Mouse (Mus musculus) ES-Bruce4 (cell line): ENCODE results near the gene Shroom3. TPM values are rescaled to one million over a fixed set of nuclear protein-coding genes. Genes with fewer than 3 reads are reported as not detected.

Source experiments
- H3K27ac ChIP-seq: 2 replicates; pipeline ENCODE4 v1.5.1; 2012; ENCODE audit warnings: low read length, inconsistent platforms; ENCODE audit not compliant: insufficient read depth
- H3K27me3 ChIP-seq: 2 replicates; pipeline ENCODE4 v1.6.1; 2012; ENCODE audit warnings: mild to moderate bottlenecking, low read length, inconsistent platforms; ENCODE audit not compliant: control insufficient read depth, poor library complexity, insufficient read depth, severe bottlenecking
- H3K36me3 ChIP-seq: 2 replicates; pipeline ENCODE4 v1.6.1; 2012; ENCODE audit warnings: inconsistent platforms, mild to moderate bottlenecking, low read length, moderate library complexity; ENCODE audit not compliant: control insufficient read depth, poor library complexity, insufficient read depth, severe bottlenecking
- H3K4me1 ChIP-seq: one replicate; pipeline ENCODE4 v1.8.1; 2011; ENCODE audit warnings: low read length; ENCODE audit not compliant: control insufficient read depth, insufficient read depth
- H3K4me3 ChIP-seq: 2 replicates; pipeline ENCODE4 v1.5.1; 2011; ENCODE audit warnings: low read depth, mild to moderate bottlenecking, low read length
- H3K9ac ChIP-seq: 2 replicates; pipeline ENCODE4 v1.6.1; 2012; ENCODE audit warnings: low read depth, mild to moderate bottlenecking, inconsistent platforms; ENCODE audit not compliant: poor library complexity, severe bottlenecking
- H3K9me3 ChIP-seq: replicated peaks from 2 replicates; pipeline ENCODE4 v1.6.1; 2012; ENCODE audit warnings: mild to moderate bottlenecking, low read length, inconsistent platforms; ENCODE audit not compliant: control insufficient read depth, poor library complexity, insufficient read depth, severe bottlenecking
- CTCF ChIP-seq: IDR thresholded peaks from one replicate; pipeline ENCODE4 v1.8.1; 2011; ENCODE audit warnings: low read depth, low read length
- EP300 ChIP-seq: IDR thresholded peaks from 2 replicates; pipeline ENCODE4 v1.6.1; 2011; ENCODE audit warnings: low read depth, low read length; ENCODE audit not compliant: insufficient read depth
- POLR2A ChIP-seq: IDR thresholded peaks from one replicate; pipeline ENCODE4 v1.8.1; 2011; ENCODE audit warnings: low read length; ENCODE audit not compliant: insufficient read depth
- polyA plus RNA-seq: library from polyadenylated mRNA; stranded (reverse); fragments of >200 nt; gene quantifications from 2 replicates; pipeline ENCODE4 v1.2.4, GENCODE M21; 2011; ENCODE audit warnings: low read depth; ENCODE audit not compliant: missing spikeins, insufficient read depth, insufficient read length

The Shroom3 gene
- polyA plus RNA-seq, 1 experiment = 49.1 TPM

- TF ChIP-seq EP300 (no peak), POLR2A (no peak), CTCF (no peak)
- Histone ChIP-seq H3K27me3 (no peaks in the 10 kb centered on the region), H3K36me3 (no peaks in the 10 kb centered on the region), H3K4me3 (no peak overlapping the region), H3K27ac (no peak overlapping the region), H3K9ac (no peak overlapping the region), H3K4me1 (no peaks in the 10 kb centered on the region), H3K9me3 (no peaks in the 10 kb centered on the region; the same call in 1 of the 2 replicates)
Observed at GRCm38 (mm10) chr5:92692206-92693007, 9.2 kb downstream of the Shroom3 start.

- no peaks in the 10 kb centered on the region for H3K27me3 ChIP-seq
- no peak overlapping the region for H3K4me3 ChIP-seq
- H3K9me3 ChIP-seq = no peaks in the 10 kb centered on the region; the same call in 1 of the 2 replicates
- no peaks in the 10 kb centered on the region for H3K4me1 ChIP-seq
- H3K36me3 ChIP-seq = no peaks in the 10 kb centered on the region
- TF ChIP-seq POLR2A (no peak), CTCF (peak; percentile 26), EP300 (no peak)
- H3K27ac ChIP-seq = no peak overlapping the region
- no peak overlapping the region for H3K9ac ChIP-seq
Observed at GRCm38 (mm10) chr5:92693744-92694143, 10.5 kb downstream of the Shroom3 start.

GRCm38 (mm10) chr5:92694316-92694995 is 11.2 kb downstream of the Shroom3 start:
- Histone ChIP-seq H3K27me3 (no peaks in the 10 kb centered on the region), H3K4me1 (peaks cover 2% of the 10 kb centered on the region), H3K9me3 (no peaks in the 10 kb centered on the region; the same call in 1 of the 2 replicates), H3K4me3 (no peak overlapping the region), H3K36me3 (no peaks in the 10 kb centered on the region), H3K27ac (no peak overlapping the region), H3K9ac (no peak overlapping the region)
- no peak for TF ChIP-seq EP300
- no peak for TF ChIP-seq CTCF
- TF ChIP-seq POLR2A = no peak

GRCm38 (mm10) chr5:92698131-92698836 is 15.0 kb downstream of the Shroom3 start:
- no peak overlapping the region for H3K4me3 ChIP-seq
- peak overlapping the region; percentile 66; the same call in 1 of the 2 replicates for H3K27ac ChIP-seq
- peaks cover 2% of the 10 kb centered on the region for H3K4me1 ChIP-seq
- no peaks in the 10 kb centered on the region for H3K36me3 ChIP-seq
- H3K9me3 ChIP-seq = no peaks in the 10 kb centered on the region; the same call in 1 of the 2 replicates
- no peak for TF ChIP-seq POLR2A
- TF ChIP-seq EP300 = no peak
- no peak for TF ChIP-seq CTCF
- no peaks in the 10 kb centered on the region for H3K27me3 ChIP-seq
- H3K9ac ChIP-seq = peak overlapping the region; percentile 45; the same call in 1 of the 2 replicates

GRCm38 (mm10) chr5:92698837-92699529 is 15.7 kb downstream of the Shroom3 start:
- Histone ChIP-seq H3K36me3 (no peaks in the 10 kb centered on the region), H3K4me1 (peaks cover 2% of the 10 kb centered on the region), H3K4me3 (no peak overlapping the region), H3K9ac (peak overlapping the region; percentile 45; the same call in 1 of the 2 replicates), H3K27me3 (no peaks in the 10 kb centered on the region), H3K9me3 (no peaks in the 10 kb centered on the region), H3K27ac (peak overlapping the region; percentile 66; the same call in 1 of the 2 replicates)
- TF ChIP-seq EP300 (no peak), POLR2A (no peak), CTCF (no peak)
